Mouse (Mus musculus) stomach, postnatal 0 days (tissue): ENCODE measurements at regions not wholly inside any gene's neighbourhood (a gene's known extent, or its start where the extent isn't known, plus 50 kb on each side); places are given as distances from the start of the nearest gene placed in this dataset.

Experiments
- ATAC-seq: fragments of 200-750 bp; cut with Nextera tagmentation; 2 replicates; pipeline ENCODE4 v1.8.0; 2017; ENCODE audit not compliant: low FRiP score, low TSS enrichment
- DNase-seq: peaks from one replicate; pipeline ENCODE4 v3.0.0-alpha.2; 2016; ENCODE audit warnings: low spot score
- H3K27ac ChIP-seq: fragments of 300-500 bp; sonication (generic); replicated peaks from 2 replicates; pipeline ENCODE4 v1.5.1; 2014; ENCODE audit warnings: mild to moderate bottlenecking, control low read depth
- H3K27me3 ChIP-seq: fragments of 300-500 bp; sonication (generic); 2 replicates; pipeline ENCODE4 v1.6.1; 2014; ENCODE audit warnings: low read length; ENCODE audit not compliant: control insufficient read depth, insufficient read depth
- H3K36me3 ChIP-seq: fragments of 300-500 bp; sonication (generic); 2 replicates; pipeline ENCODE4 v1.6.1; 2014; ENCODE audit warnings: low read length, mixed read lengths; ENCODE audit not compliant: control insufficient read depth, insufficient read depth
- H3K4me1 ChIP-seq: fragments of 300-500 bp; sonication (generic); replicated peaks from 2 replicates; pipeline ENCODE4 v1.6.1; 2014; ENCODE audit warnings: antibody characterized with exemption; ENCODE audit not compliant: control insufficient read depth, insufficient read depth
- H3K4me2 ChIP-seq: fragments of 300-500 bp; sonication (generic); replicated peaks from 2 replicates; pipeline ENCODE4 v1.6.1; 2014; ENCODE audit warnings: low read depth, mild to moderate bottlenecking, control low read depth, moderate library complexity
- H3K4me3 ChIP-seq: fragments of 300-500 bp; sonication (generic); 2 replicates; pipeline ENCODE4 v1.5.1; 2014; ENCODE audit warnings: low read depth, low read length, control low read depth
- H3K9ac ChIP-seq: fragments of 300-500 bp; sonication (generic); 2 replicates; pipeline ENCODE4 v1.6.1; 2014; ENCODE audit warnings: mild to moderate bottlenecking, low read length, control low read depth, mixed read lengths
- H3K9me3 ChIP-seq: fragments of 300-500 bp; sonication (generic); 2 replicates; pipeline ENCODE4 v1.6.1; 2016; ENCODE audit warnings: low read length; ENCODE audit not compliant: control insufficient read depth
- CTCF ChIP-seq: IDR thresholded peaks from 2 replicates; pipeline ENCODE4 v1.5.1; 2016; ENCODE audit warnings: antibody characterized with exemption, low read depth, mild to moderate bottlenecking, moderate library complexity
- EP300 ChIP-seq: optimal IDR thresholded peaks from 2 replicates; pipeline ENCODE3; 2016; ENCODE audit warnings: antibody characterized with exemption
- WGBS: fragments of 180-500 bp; shearing (Covaris S2); extraction: QIAGEN DNeasy Blood & Tissue Kit; methylation state at CpG from one replicate; pipeline ENCODE4 v1.1.7; 2014; 5-methylcytosine and 5-hydroxymethylcytosine counted together

- WGBS: 81% methylated on average over 4 of the region's 4 CpGs
- no peak overlapping the region for H3K27ac ChIP-seq
- no peaks in the 10 kb centered on the region for H3K27me3 ChIP-seq
- no peak overlapping the region for H3K4me2 ChIP-seq
- H3K4me1 ChIP-seq: no peaks in the 10 kb centered on the region
- H3K36me3 ChIP-seq: no peaks in the 10 kb centered on the region
- no peak for TF ChIP-seq CTCF
- no peak overlapping the region for H3K9ac ChIP-seq
- no peaks in the 10 kb centered on the region for H3K9me3 ChIP-seq
- ATAC-seq (no peak), DNase-seq (no peak)
- no peak overlapping the region for H3K4me3 ChIP-seq
Measured at GRCm38 (mm10) chr17:9976866-9977421, 307.4 kb upstream of the Pabpc6 start.

- TF ChIP-seq CTCF (no peak), EP300 (no peak)
- ATAC-seq (no peak), DNase-seq (no peak)
- Histone ChIP-seq H3K27me3 (no peaks in the 10 kb centered on the region), H3K9me3 (no peaks in the 10 kb centered on the region), H3K4me2 (no peak overlapping the region), H3K9ac (no peak overlapping the region), H3K36me3 (no peaks in the 10 kb centered on the region), H3K4me3 (no peak overlapping the region), H3K4me1 (no peaks in the 10 kb centered on the region), H3K27ac (no peak overlapping the region)
- 82% methylated on average over 14 of the region's 14 CpGs for WGBS
Measured at GRCm38 (mm10) chr17:9975995-9976394, 306.5 kb upstream of the Pabpc6 start.

DNA sequence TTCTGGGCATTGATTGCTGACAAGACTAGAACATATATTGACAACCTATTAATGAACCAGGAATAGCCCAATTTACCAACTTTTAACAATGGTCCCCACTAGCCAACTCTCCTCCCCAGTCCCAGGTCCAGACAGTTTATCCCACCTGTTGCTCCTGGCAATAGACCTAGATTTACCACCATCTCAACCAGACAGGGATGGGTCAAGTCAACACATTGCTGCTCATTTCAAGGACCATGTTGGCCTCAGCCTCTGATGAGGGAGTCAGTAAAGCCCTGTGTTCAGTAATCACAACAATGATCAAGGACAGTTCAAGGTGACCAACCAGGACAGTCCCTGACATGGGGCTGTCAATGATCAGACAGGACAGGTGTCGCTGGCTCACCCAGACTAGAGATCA lies 305.6 kb upstream of the Pabpc6 start:
- no peak overlapping the region for H3K9ac ChIP-seq
- no peaks in the 10 kb centered on the region for H3K4me1 ChIP-seq
- no peak for ATAC-seq

DNA sequence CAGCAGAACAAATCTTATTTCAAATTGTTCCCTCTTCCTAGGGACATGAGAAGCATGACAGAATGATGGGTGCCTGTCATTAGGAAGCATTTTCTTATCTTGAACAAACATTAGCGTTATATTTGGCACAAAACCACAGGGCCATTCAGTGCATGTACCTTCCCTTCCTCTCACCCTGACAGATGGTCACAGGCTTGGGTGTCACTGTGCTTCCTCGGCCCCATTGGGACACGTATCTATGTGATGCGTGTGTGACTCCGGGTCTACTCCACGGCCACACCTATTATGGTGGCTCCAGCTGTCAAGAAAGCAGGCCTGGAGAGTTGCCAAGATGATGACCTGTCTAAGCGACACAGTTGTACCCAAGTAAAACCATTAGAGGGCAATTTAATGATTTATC lies 298.5 kb upstream of the Pabpc6 start:
- Histone ChIP-seq H3K36me3 (no peaks in the 10 kb centered on the region), H3K4me1 (no peaks in the 10 kb centered on the region), H3K4me2 (no peak overlapping the region), H3K9ac (no peak overlapping the region), H3K27me3 (no peaks in the 10 kb centered on the region), H3K27ac (no peak overlapping the region), H3K9me3 (no peaks in the 10 kb centered on the region), H3K4me3 (no peak overlapping the region)
- DNase-seq (no peak), ATAC-seq (no peak)
- WGBS: 55% methylated on average over 7 of the region's 7 CpGs
- no peak for TF ChIP-seq EP300
- no peak for TF ChIP-seq CTCF

More for the DNA sequence above, 305.6 kb upstream of the Pabpc6 start:
- no peak overlapping the region for H3K27ac ChIP-seq
- no peaks in the 10 kb centered on the region for H3K36me3 ChIP-seq
- H3K4me2 ChIP-seq: no peak overlapping the region
- DNase-seq: no peak
- H3K27me3 ChIP-seq: no peaks in the 10 kb centered on the region
- H3K9me3 ChIP-seq: no peaks in the 10 kb centered on the region
- 97% methylated on average over 1 of the region's 1 CpGs for WGBS
- TF ChIP-seq CTCF: no peak
- TF ChIP-seq EP300: no peak
- H3K4me3 ChIP-seq: no peak overlapping the region

- Histone ChIP-seq H3K27ac (no peak overlapping the region), H3K4me2 (no peak overlapping the region), H3K36me3 (no peaks in the 10 kb centered on the region), H3K4me1 (no peaks in the 10 kb centered on the region), H3K9me3 (no peaks in the 10 kb centered on the region), H3K9ac (no peak overlapping the region), H3K4me3 (no peak overlapping the region), H3K27me3 (no peaks in the 10 kb centered on the region)
- DNase-seq (no peak), ATAC-seq (no peak)
- WGBS: 54% methylated on average over 10 of the region's 10 CpGs
- TF ChIP-seq CTCF: no peak
- TF ChIP-seq EP300: no peak
Measured at GRCm38 (mm10) chr17:9962893-9963436, 293.4 kb upstream of the Pabpc6 start.

DNA sequence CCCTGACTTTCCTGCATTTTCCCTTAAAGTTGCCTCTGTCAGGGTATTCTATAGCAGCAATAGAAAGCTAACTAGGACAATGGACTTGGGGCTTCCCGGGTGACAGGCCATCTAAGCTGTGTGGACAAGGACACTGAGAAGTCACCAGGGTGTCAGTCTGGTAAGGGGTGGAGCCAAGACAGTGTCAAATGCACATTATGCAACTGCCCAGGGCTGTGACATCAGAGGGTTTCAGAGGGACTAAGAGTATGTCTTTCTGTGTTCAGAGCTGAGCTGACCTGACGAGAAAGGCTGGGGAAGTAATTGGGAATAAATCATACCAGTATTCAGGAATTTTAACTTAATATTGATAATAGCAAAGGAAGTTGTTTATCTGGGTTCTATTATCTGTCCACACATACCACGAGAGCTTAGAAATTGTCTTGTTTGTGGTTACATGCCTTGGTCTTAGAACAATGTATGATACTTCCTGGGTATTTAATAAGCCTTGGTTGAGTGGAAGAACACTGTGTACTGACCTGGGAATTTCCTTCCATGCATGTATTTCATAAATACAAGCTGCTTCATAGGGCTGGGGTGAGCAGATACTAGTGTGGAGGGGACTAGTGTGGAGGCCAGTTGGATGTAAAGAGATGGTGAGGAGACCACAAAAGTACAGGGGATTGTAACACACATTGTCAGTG lies 279.6 kb upstream of the Pabpc6 start:
- Histone ChIP-seq H3K36me3 (no peaks in the 10 kb centered on the region), H3K9ac (no peak overlapping the region), H3K27ac (no peak overlapping the region), H3K4me1 (no peaks in the 10 kb centered on the region), H3K4me2 (no peak overlapping the region), H3K27me3 (no peaks in the 10 kb centered on the region), H3K9me3 (no peaks in the 10 kb centered on the region), H3K4me3 (no peak overlapping the region)
- no peak for TF ChIP-seq CTCF
- ATAC-seq: no peak
- no peak for DNase-seq
- 75% methylated on average over 3 of the region's 3 CpGs for WGBS
